Mouse (Mus musculus) liver, embryonic 14.5 days (tissue): Measurements from ENCODE around the gene Vsig10.

Experiments
- CTCF ChIP-seq: IDR thresholded peaks from 2 replicates; pipeline ENCODE4 v1.5.1; 2016; ENCODE audit warnings: antibody characterized with exemption, low read depth, control low read depth
- EP300 ChIP-seq: IDR thresholded peaks from 2 replicates; pipeline ENCODE4 v1.6.1; 2016; ENCODE audit warnings: antibody characterized with exemption, low read depth

DNA sequence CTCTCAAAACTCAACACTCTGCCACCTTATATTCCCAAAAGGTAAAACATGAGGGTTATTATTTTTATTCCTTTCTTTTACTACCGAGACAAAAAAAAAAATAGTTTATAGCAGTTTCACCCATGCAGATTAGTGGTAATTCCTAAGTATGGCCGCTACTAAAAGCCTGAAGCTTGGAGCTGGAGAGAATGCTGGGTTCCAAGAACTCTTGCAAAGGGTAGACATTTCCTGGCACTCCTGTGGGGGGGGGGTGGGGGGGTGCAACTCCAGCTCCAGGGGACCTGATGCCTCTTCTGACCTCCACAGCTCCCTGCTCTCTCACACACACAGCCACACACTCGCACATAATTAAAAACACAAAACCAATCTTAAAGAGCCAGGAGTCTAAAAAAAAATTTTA lies 32.6 kb upstream of the Vsig10 start:
- TF ChIP-seq CTCF (no peak), EP300 (no peak)
